Mouse (Mus musculus) ovary, postnatal 10 days (tissue): ENCODE results near the gene Gm17359.

Source experiments
- DNase-seq: peaks from one replicate; pipeline ENCODE4 v3.0.0; 2022; ENCODE audit warnings: low spot score

Gene Gm17359

GRCm38 (mm10) chr3:79336044-79336766 lies at the start of gene Gm17359:
Gm17359 (plus strand) TSS chr3:79336661.
- no peak for DNase-seq

- DNase-seq, result peak; percentile 80
Observed at GRCm38 (mm10) chr3:79287108-79287576, 49.3 kb upstream of the Gm17359 start.

GRCm38 (mm10) chr3:79287699-79288458 lies 48.6 kb upstream of the Gm17359 start:
- DNase-seq, result no peak

- no peak for DNase-seq
Observed at GRCm38 (mm10) chr3:79289050-79289449, 47.4 kb upstream of the Gm17359 start.

GRCm38 (mm10) chr3:79293023-79293422 lies 43.4 kb upstream of the Gm17359 start:
- DNase-seq, result no peak

GRCm38 (mm10) chr3:79294701-79295100 lies 41.8 kb upstream of the Gm17359 start:
- DNase-seq, result no peak

GRCm38 (mm10) chr3:79296049-79296448 lies 40.4 kb upstream of the Gm17359 start:
- no peak for DNase-seq

- DNase-seq, result no peak
Observed at GRCm38 (mm10) chr3:79296586-79296985, 39.9 kb upstream of the Gm17359 start.

- no peak for DNase-seq
Observed at GRCm38 (mm10) chr3:79297281-79297680, 39.2 kb upstream of the Gm17359 start.

GRCm38 (mm10) chr3:79299401-79299800 lies 37.1 kb upstream of the Gm17359 start:
- no peak for DNase-seq

GRCm38 (mm10) chr3:79308605-79309004 lies 27.9 kb upstream of the Gm17359 start:
- no peak for DNase-seq

GRCm38 (mm10) chr3:79310184-79310583 lies 26.3 kb upstream of the Gm17359 start:
- no peak for DNase-seq

- DNase-seq, result no peak
Observed at GRCm38 (mm10) chr3:79311895-79312294, 24.6 kb upstream of the Gm17359 start.

- DNase-seq, result no peak
Observed at GRCm38 (mm10) chr3:79314006-79314698, 22.3 kb upstream of the Gm17359 start.

- no peak for DNase-seq
Observed at GRCm38 (mm10) chr3:79324697-79325526, 11.5 kb upstream of the Gm17359 start.

GRCm38 (mm10) chr3:79329691-79330315 lies 6.7 kb upstream of the Gm17359 start:
- DNase-seq, result no peak

GRCm38 (mm10) chr3:79333051-79333450 lies 3.4 kb upstream of the Gm17359 start:
- DNase-seq, result no peak

GRCm38 (mm10) chr3:79333643-79334200 lies 2.7 kb upstream of the Gm17359 start:
- DNase-seq, result no peak

GRCm38 (mm10) chr3:79340737-79341136 lies 4.3 kb downstream of the Gm17359 start:
- no peak for DNase-seq

GRCm38 (mm10) chr3:79342961-79343735 lies 6.7 kb downstream of the Gm17359 start:
- DNase-seq, result no peak
